Mouse (Mus musculus) brain, embryonic 14.5 days (tissue): ENCODE measurements at regions not wholly inside any gene's neighbourhood (a gene's known extent, or its start where the extent isn't known, plus 50 kb on each side); places are given as distances from the start of the nearest gene placed in this dataset.

Experiments
- CTCF ChIP-seq: fragments of 200-500 bp; IDR thresholded peaks from 2 replicates; pipeline ENCODE4 v1.5.1; 2012; ENCODE audit warnings: inconsistent platforms, mild to moderate bottlenecking, moderate library complexity, borderline replicate concordance; ENCODE audit not compliant: insufficient read depth, insufficient read length; ENCODE audit errors: extremely low read depth
- POLR2A ChIP-seq: fragments of 200-500 bp; IDR thresholded peaks from 2 replicates; pipeline ENCODE4 v1.6.1; 2012; ENCODE audit warnings: mild to moderate bottlenecking, inconsistent platforms, borderline replicate concordance; ENCODE audit not compliant: poor library complexity, insufficient read depth, insufficient read length, severe bottlenecking; ENCODE audit errors: extremely low read depth

GRCm38 (mm10) chr5:114517010-114517409 lies 50.8 kb upstream of the Fam222a start:
- TF ChIP-seq POLR2A (no peak), CTCF (no peak)
